Comparison of ENCODE assay signal across 18 mouse cellular contexts in the genomic region with DNA sequence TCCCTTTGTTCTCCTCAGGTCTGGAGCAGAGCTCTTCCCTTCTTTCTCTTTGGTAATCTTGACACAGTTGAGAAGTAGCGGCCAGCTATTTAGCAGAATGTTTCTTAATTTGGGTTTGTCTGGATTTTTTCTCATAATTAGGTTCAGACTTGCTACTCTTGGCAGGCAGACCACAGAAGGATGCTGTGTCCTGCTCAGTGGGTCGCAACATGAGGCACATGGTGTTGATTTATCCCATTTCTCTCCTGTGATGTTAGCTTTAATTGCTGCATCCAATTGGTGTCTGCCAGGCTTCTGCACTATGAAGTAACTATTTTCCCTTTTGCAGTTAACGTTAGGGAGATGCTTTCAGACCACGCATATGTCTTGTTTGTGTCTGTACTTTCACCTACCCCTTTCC.
"Had no signal": no experiment of that assay in that cellular context is flagged by ENCODE, and none has a peak within 500 bp of the region (broad histone marks: within the 10 kb centered on the region; RNA-seq: fewer than 3 reads in every experiment).

No protein-coding gene starts in this region.

- H3K9me3 ChIP-seq: kidney, embryonic 15.5 days; limb, embryonic 12.5 days; limb, embryonic 15.5 days; liver, embryonic 13.5 days; neural tube, embryonic 12.5 days; neural tube, embryonic 15.5 days had no signal

- H3K4me1 ChIP-seq: kidney, embryonic 15.5 days; limb, embryonic 12.5 days; liver, embryonic 13.5 days; neural tube, embryonic 12.5 days; neural tube, embryonic 15.5 days had no signal

- H3K9ac ChIP-seq: kidney, embryonic 15.5 days; limb, embryonic 12.5 days; limb, embryonic 15.5 days; liver, embryonic 13.5 days; neural tube, embryonic 12.5 days; neural tube, embryonic 15.5 days had no signal

- H3K27me3 ChIP-seq: kidney, embryonic 15.5 days; limb, embryonic 12.5 days; limb, embryonic 15.5 days; liver, embryonic 13.5 days; neural tube, embryonic 12.5 days; neural tube, embryonic 15.5 days had no signal

- H3K36me3 ChIP-seq: kidney, embryonic 15.5 days; limb, embryonic 12.5 days; limb, embryonic 15.5 days; liver, embryonic 13.5 days; neural tube, embryonic 12.5 days; neural tube, embryonic 15.5 days had no signal

- H3K4me3 ChIP-seq: kidney, embryonic 15.5 days; limb, embryonic 12.5 days; limb, embryonic 15.5 days; liver, embryonic 13.5 days; neural tube, embryonic 12.5 days; neural tube, embryonic 15.5 days had no signal

- H3K4me2 ChIP-seq: kidney, embryonic 15.5 days; limb, embryonic 12.5 days; limb, embryonic 15.5 days; liver, embryonic 13.5 days; midbrain, embryonic 11.5 days; neural tube, embryonic 12.5 days; neural tube, embryonic 15.5 days had no signal

- H3K27ac ChIP-seq: kidney, embryonic 15.5 days; limb, embryonic 12.5 days; limb, embryonic 15.5 days; liver, embryonic 13.5 days; neural tube, embryonic 12.5 days; neural tube, embryonic 15.5 days; stomach, postnatal 0 days had no signal

- DNase-seq: kidney, postnatal 10 days; kidney, postnatal 36 days; left cerebral cortex, postnatal 4 days; liver, embryonic 13.5 days; lung, adult 2 months; lung, postnatal 14 days; lung, postnatal 4 days; midbrain, embryonic 14.5 days; thymus, adult 2 months; thymus, postnatal 14 days; thymus, postnatal 4 days had no signal
